Mouse (Mus musculus) CH12.LX (cell line): Measurements from ENCODE around the gene Gm20388.

ENCODE experiments used
- BHLHE40 ChIP-seq: IDR thresholded peaks from 2 replicates; pipeline ENCODE4 v1.6.1; 2011; ENCODE audit warnings: mild to moderate bottlenecking, low read depth, low read length, improper control_type of control experiment
- CTCF ChIP-seq, 2 experiments: IDR thresholded peaks in 1 of 2; conservative IDR thresholded peaks in 1 of 2; 2 replicates each; pipeline ENCODE4 v1.5.1; 2011 to 2012; ENCODE audit warnings: low read depth in 2 of 2, low read length in 2 of 2, improper control_type of control experiment in 1 of 2, inconsistent platforms in 1 of 2, mild to moderate bottlenecking in 1 of 2, moderate library complexity in 1 of 2
- EP300 ChIP-seq: IDR thresholded peaks from 2 replicates; pipeline ENCODE4 v1.6.1; 2011; ENCODE audit warnings: low read length, improper control_type of control experiment
- GABPA ChIP-seq: IDR thresholded peaks from 2 replicates; pipeline ENCODE4 v1.6.1; 2012; ENCODE audit warnings: low read depth, low read length, improper control_type of control experiment, inconsistent platforms; ENCODE audit not compliant: insufficient replicate concordance
- IRF4 ChIP-seq: IDR thresholded peaks from 2 replicates; pipeline ENCODE4 v1.6.1; 2014; ENCODE audit warnings: low read depth, mild to moderate bottlenecking, inconsistent platforms, low read length, improper control_type of control experiment
- KAT2A ChIP-seq: IDR thresholded peaks from 2 replicates; pipeline ENCODE4 v1.6.1; 2012; ENCODE audit warnings: low read length, improper control_type of control experiment, inconsistent platforms; ENCODE audit not compliant: insufficient replicate concordance
- NELFE ChIP-seq: IDR thresholded peaks from 2 replicates; pipeline ENCODE4 v1.6.1; 2011; ENCODE audit warnings: low read depth, low read length, improper control_type of control experiment
- POLR2A ChIP-seq: IDR thresholded peaks from 2 replicates; pipeline ENCODE4 v1.6.1; 2011; ENCODE audit warnings: low read depth, mild to moderate bottlenecking, improper control_type of control experiment, low read length
- POLR2AphosphoS2 ChIP-seq: IDR thresholded peaks from 2 replicates; pipeline ENCODE4 v1.6.1; 2011; ENCODE audit warnings: low read depth, low read length, improper control_type of control experiment
- TCF12 ChIP-seq: IDR thresholded peaks from 2 replicates; pipeline ENCODE4 v1.6.1; 2014; ENCODE audit warnings: low read depth, mild to moderate bottlenecking, inconsistent platforms, low read length, improper control_type of control experiment
- UBTF ChIP-seq: IDR thresholded peaks from 2 replicates; pipeline ENCODE4 v1.6.1; 2012; ENCODE audit warnings: low read depth, mild to moderate bottlenecking, inconsistent platforms, low read length, improper control_type of control experiment, moderate library complexity
- USF1 ChIP-seq: IDR thresholded peaks from 2 replicates; pipeline ENCODE4 v1.6.1; 2014; ENCODE audit warnings: low read depth, mild to moderate bottlenecking, inconsistent platforms, low read length, improper control_type of control experiment

- TF ChIP-seq POLR2A (no peak), KAT2A (no peak), GABPA (no peak), POLR2AphosphoS2 (no peak), TCF12 (peak; percentile 44; the same call in 1 of the 2 replicates), EP300 (peak; percentile 36; the same call in 1 of the 2 replicates), USF1 (peak; percentile 35; the same call in 1 of the 2 replicates), BHLHE40 (peak; percentile 52), CTCF (conservative IDR thresholded peaks at IDR 0.05 in 1 of 2, IDR thresholded peaks at IDR 0.05 in 1 of 2; ENCODE audit: low read depth in 2 of 2, low read length in 2 of 2) (no peak), UBTF (no peak), IRF4 (no peak), NELFE (no peak)
Measured at GRCm38 (mm10) chr8:120490354-120491141, 579.9 kb downstream of the Gm20388 start.
